Mouse (Mus musculus): Measurements from ENCODE around the gene Slc22a15.

GRCm38 (mm10) chr3:101842372-101843094 lies 81.7 kb downstream of the Slc22a15 start:
- no peak for TF ChIP-seq CTCF (IDR thresholded peaks at IDR 0.05; ENCODE audit: insufficient read depth, low read length)
- TF ChIP-seq POLR2A (IDR thresholded peaks at IDR 0.05; ENCODE audit: borderline replicate concordance, extremely low read depth, low read depth, low read length), result no peak
